Mouse (Mus musculus) E14TG2a.4 (cell line): ENCODE measurements at regions not wholly inside any gene's neighbourhood (a gene's known extent, or its start where the extent isn't known, plus 50 kb on each side); places are given as distances from the start of the nearest gene placed in this dataset.

Source experiments
- H3K27me3 ChIP-seq: 2 replicates; pipeline ENCODE4 v1.6.1; 2014; ENCODE audit warnings: low read length, control low read depth; ENCODE audit not compliant: insufficient read depth
- H3K36me3 ChIP-seq: 2 replicates; pipeline ENCODE4 v1.6.1; 2014; ENCODE audit warnings: low read length, control low read depth; ENCODE audit not compliant: insufficient read depth
- H3K4me1 ChIP-seq: replicated peaks from 2 replicates; pipeline ENCODE4 v1.6.1; 2014; ENCODE audit warnings: low read depth, low read length, control low read depth
- H3K4me3 ChIP-seq: replicated peaks from 2 replicates; pipeline ENCODE4 v1.5.1; 2014; ENCODE audit warnings: mild to moderate bottlenecking, low read length
- H3K9me3 ChIP-seq: 2 replicates; pipeline ENCODE4 v1.6.1; 2014; ENCODE audit warnings: low read length, control low read depth
- CTCF ChIP-seq: conservative IDR thresholded peaks from 2 replicates; pipeline ENCODE4 v1.5.1; 2014; ENCODE audit warnings: low read length
- NANOG ChIP-seq: IDR thresholded peaks from 2 replicates; pipeline ENCODE4 v1.6.1; 2014; ENCODE audit warnings: borderline replicate concordance, low read length, mixed read lengths
- POU5F1 ChIP-seq: IDR thresholded peaks from 2 replicates; pipeline ENCODE4 v1.6.1; 2014; ENCODE audit warnings: low read length, borderline replicate concordance

DNA sequence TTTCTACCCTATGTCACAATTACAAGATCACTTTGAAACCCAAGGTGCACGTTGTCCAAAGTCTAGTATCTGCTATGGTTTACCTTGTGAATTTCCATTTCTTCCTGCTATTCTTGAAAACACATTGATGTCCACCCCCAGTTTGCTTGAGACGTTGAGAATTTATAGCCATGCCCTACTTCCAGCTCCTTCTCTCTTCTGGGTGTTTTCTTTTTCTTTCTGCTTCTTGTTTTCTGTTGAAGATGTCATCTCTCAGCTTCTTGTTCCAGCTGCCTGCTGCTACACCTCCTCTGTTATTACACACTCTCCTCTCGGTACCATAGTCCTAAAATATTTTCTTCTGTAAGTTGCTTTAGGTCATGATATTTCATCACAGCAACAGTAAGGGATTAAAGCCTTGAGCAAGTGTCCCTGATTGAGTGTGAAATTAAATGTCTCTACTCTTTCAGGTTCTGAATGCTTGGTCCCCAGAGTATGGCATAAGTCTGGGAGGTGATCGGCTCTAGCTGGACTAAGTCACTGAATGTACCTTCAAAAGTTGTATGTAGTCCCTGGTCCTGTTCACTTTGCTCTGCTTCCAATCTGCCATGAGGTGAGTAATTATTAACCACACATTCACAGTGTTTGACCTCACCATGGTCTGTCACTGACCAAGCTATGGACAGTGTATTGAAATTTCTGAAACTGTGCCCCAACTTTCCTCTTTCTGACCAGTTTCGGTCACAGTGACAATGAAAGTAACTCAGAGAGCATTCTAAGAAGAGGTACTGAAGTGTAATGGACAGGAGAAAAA lies 718.1 kb downstream of the Epm2a start:
- Histone ChIP-seq H3K4me1 (no peaks in the 10 kb centered on the region), H3K4me3 (no peak overlapping the region), H3K27me3 (0 out of 2 replicates have a peak, but pooled peaks cover 3% of the 10 kb centered on the region), H3K9me3 (no peaks in the 10 kb centered on the region), H3K36me3 (no peaks in the 10 kb centered on the region)
- no peak for TF ChIP-seq NANOG
- TF ChIP-seq CTCF: no peak
- no peak for TF ChIP-seq POU5F1

DNA sequence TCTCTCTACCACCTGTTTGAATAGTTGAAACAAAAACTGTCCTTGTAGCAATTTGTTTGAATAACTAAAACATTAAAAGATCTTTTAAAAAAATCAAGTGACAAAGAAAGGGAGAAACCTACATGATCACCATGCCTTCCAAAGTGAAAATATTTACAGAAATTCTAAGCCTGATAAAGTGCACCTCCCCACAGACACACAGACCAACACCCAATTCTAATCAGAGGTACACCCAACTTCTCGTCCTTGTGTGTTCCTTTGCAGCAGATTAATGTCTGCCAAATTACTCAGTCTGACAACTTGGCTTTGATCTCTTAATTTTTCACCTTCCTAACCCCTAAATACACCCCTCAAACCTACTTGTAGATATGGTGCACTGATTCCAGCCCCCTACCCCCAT lies 719.1 kb downstream of the Epm2a start:
- Histone ChIP-seq H3K27me3 (0 out of 2 replicates have a peak, but pooled peaks cover 3% of the 10 kb centered on the region), H3K4me1 (no peaks in the 10 kb centered on the region), H3K36me3 (no peaks in the 10 kb centered on the region), H3K9me3 (no peaks in the 10 kb centered on the region), H3K4me3 (no peak overlapping the region)
- TF ChIP-seq NANOG: no peak
- TF ChIP-seq CTCF: no peak
- TF ChIP-seq POU5F1: no peak

DNA sequence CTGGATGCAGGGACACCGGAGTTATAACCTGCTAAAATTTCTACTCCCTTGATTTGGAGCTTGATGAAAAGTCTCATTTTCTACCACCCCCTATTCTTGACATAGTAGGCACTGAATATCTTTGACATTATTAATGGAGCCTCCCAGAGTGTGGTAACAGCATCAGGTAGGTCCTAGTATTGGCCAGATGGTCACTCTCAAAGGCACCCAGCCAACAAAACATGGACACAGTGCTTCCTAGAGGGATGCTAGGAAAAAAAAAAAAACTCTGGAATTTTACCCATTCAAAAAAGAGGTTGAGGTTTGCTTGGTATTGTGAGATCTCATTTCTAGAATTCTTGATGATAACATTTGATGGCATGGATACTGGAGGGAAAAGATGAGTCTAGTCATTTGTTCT lies 740.8 kb downstream of the Epm2a start:
- Histone ChIP-seq H3K4me3 (no peak overlapping the region), H3K27me3 (no peaks in the 10 kb centered on the region), H3K36me3 (no peaks in the 10 kb centered on the region), H3K4me1 (no peaks in the 10 kb centered on the region), H3K9me3 (no peaks in the 10 kb centered on the region)
- TF ChIP-seq CTCF: no peak
- no peak for TF ChIP-seq NANOG
- TF ChIP-seq POU5F1: no peak

DNA sequence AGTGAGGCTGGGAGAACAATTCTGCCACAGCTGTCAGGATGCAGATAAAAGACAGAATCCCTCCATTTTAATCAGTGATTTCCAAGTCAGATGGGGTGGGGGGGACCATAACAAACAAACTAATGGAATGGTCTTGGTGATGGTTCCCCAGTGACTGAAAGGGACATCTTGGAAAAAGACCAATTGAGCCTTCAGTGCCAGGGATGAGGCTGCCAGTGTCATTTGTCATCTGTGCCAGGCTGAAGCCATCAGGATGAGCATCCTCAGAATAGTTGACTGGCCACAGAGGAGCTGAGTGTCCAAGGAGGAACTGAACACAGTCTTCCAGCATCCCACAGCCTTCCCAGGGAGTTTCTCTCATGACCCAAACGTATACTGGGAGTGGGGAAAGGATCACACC lies 749.3 kb downstream of the Epm2a start:
- H3K4me1 ChIP-seq: no peaks in the 10 kb centered on the region
- H3K27me3 ChIP-seq: no peaks in the 10 kb centered on the region
- H3K9me3 ChIP-seq: no peaks in the 10 kb centered on the region
- no peak overlapping the region for H3K4me3 ChIP-seq
- H3K36me3 ChIP-seq: no peaks in the 10 kb centered on the region
- TF ChIP-seq POU5F1: no peak
- no peak for TF ChIP-seq CTCF
- TF ChIP-seq NANOG: no peak

DNA sequence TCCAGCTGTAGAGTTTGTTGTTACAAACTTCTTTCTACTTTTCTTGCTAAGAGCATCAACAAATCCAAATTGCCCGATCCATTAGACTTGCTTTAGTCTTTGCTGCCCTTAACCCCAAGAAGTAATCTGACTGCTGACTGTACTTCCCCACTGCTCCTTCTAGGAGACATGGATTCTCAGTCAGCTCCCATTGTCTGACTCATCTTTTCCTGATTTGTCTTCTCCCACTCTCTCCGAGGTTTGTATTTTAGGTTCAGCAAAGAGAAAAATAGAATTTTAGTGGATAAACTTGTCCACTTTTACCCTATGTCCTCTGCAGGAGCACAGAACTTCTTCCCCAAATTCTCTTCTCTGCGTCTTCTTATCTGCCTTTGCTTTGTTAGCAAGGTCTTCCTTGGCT lies 753.5 kb downstream of the Epm2a start:
- no peaks in the 10 kb centered on the region for H3K4me1 ChIP-seq
- H3K36me3 ChIP-seq: no peaks in the 10 kb centered on the region
- TF ChIP-seq POU5F1 (no peak), NANOG (no peak), CTCF (no peak)
- no peaks in the 10 kb centered on the region for H3K9me3 ChIP-seq
- H3K27me3 ChIP-seq: no peaks in the 10 kb centered on the region
- H3K4me3 ChIP-seq: no peak overlapping the region

DNA sequence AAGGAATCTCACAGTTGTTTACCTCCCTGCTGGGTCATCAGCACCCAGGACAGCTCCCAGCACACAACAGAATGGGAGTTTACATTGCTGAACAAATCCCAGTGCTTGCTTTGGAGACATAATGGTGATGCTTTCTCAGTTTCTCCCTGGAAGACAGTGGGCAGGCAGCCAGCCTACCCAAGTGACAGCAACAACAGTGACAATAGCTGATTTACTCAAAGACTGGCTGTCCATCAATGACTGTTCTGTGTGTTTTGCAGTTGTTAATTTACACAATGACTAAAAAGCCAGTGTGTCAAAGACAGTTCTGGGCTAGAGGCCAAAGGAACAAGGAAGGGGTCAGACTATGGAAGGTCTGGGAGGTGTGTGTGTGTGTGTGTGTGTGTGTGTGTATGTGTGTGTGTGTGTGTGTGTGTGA lies 762.2 kb downstream of the Utrn start:
- no peak overlapping the region for H3K4me3 ChIP-seq
- H3K4me1 ChIP-seq: no peaks in the 10 kb centered on the region
- no peaks in the 10 kb centered on the region for H3K27me3 ChIP-seq
- H3K9me3 ChIP-seq: no peaks in the 10 kb centered on the region
- H3K36me3 ChIP-seq: no peaks in the 10 kb centered on the region
- TF ChIP-seq CTCF (no peak), NANOG (no peak), POU5F1 (no peak)

DNA sequence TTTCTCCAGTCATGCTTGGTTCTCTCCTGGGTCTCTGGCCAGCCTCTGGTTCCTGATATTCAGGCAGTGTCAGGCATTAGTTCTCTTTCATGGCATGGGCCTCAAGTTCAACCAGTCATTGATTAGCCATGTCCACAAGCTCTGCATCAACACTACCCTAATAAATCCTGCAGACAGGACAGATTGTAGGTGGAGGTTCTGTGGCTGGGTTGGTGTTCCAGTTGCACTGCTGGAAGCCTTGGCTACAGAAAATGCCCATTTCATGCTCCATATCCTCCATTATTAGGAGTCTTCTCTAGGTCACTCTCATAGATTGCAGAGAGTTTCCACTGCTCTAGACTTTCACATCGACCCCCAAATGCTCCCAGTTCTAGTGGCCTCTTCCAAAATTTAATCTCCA lies 757.4 kb downstream of the Utrn start:
- Histone ChIP-seq H3K4me3 (no peak overlapping the region), H3K4me1 (peaks cover under 1% of the 10 kb centered on the region; the same call in 1 of the 2 replicates), H3K36me3 (no peaks in the 10 kb centered on the region), H3K27me3 (no peaks in the 10 kb centered on the region), H3K9me3 (no peaks in the 10 kb centered on the region)
- TF ChIP-seq CTCF: no peak
- no peak for TF ChIP-seq NANOG
- TF ChIP-seq POU5F1: no peak

DNA sequence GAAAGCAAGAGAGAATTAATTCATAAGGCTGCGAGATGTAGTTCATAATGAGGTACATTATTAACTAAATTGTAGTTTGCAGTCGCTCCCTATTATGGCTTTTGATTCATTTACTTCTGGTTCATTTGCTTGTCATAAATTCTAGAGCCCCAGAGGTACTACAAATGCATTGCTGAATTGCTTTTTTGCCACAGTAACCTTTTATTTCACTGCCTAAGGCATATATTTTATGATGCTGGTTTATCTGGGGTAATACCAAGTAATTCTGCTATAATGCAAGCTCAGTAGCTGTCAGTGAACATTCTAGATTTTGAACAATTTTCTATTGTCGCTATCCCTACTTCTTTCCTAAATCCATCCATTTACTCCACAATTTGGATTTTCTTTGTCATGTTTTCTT lies 753.4 kb downstream of the Utrn start:
- Histone ChIP-seq H3K36me3 (no peaks in the 10 kb centered on the region), H3K4me1 (peaks cover 3% of the 10 kb centered on the region; the same call in 1 of the 2 replicates), H3K4me3 (no peak overlapping the region), H3K9me3 (no peaks in the 10 kb centered on the region), H3K27me3 (no peaks in the 10 kb centered on the region)
- TF ChIP-seq CTCF (no peak), NANOG (no peak), POU5F1 (no peak)

DNA sequence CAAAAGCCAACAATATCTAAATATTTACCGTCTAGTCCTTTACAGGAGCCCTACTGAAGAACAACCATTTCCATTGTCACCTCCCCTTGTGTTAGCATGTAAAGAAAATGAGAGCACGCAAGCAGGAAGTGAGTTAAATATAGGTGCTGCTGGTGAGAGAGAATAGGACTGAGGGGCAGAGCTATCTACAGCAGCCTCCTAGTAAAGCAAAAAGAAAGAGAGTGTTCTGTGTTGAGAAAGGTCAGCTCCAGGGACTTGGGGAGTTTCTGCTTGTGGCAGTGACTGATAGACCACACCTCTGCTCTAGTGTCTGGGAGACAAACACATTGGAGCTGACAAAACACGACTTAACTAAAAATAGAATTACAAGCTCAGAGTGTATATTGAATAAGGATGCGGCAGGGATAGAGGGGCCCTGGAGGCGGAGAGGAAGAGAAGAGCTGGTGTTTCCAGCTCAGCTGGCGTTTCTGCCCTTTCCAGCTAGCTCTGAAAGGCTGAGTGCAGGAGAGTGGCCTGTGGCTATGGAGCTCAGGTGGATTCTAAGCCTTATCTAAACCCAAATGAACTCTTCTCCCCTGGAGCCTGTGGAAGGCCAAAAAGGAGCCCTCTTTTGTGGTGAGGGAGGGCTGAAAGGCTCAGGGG lies 752.4 kb downstream of the Utrn start:
- no peaks in the 10 kb centered on the region for H3K36me3 ChIP-seq
- H3K4me1 ChIP-seq: peaks cover 3% of the 10 kb centered on the region; the same call in 1 of the 2 replicates
- TF ChIP-seq NANOG (no peak), CTCF (no peak)
- H3K27me3 ChIP-seq: no peaks in the 10 kb centered on the region
- no peak overlapping the region for H3K4me3 ChIP-seq
- H3K9me3 ChIP-seq: no peaks in the 10 kb centered on the region
